Mouse (Mus musculus) bone marrow macrophage, adult 2 months (primary cell): Measurements from ENCODE around the gene Pxk.

Source experiments
- CTCF ChIP-seq: IDR thresholded peaks from 2 replicates; pipeline ENCODE4 v1.5.1; 2012; ENCODE audit warnings: low read depth, mild to moderate bottlenecking, low read length, moderate library complexity
- POLR2A ChIP-seq: IDR thresholded peaks from 2 replicates; pipeline ENCODE4 v1.6.1; 2012; ENCODE audit warnings: mild to moderate bottlenecking, low read depth, low read length, borderline replicate concordance

DNA sequence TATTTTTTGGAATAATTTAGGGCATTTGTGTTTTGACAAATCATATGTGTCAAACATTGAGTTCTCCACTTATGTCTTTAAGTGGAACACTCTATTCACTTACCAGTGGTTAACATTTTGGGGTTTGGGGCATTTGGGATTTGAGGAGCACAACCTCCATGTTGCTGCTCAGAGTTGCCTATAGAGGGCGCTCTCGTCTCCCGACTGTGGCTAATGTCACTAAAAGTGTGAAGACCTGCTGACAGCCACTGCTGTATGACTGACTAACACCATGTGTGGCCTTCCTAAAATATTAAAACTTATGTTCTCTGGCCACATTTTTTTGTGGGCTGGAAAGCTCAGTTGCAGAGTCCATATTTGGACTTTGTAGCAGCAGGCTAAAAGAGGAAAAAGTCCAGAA lies 85.3 kb downstream of the Pxk start:
- peak; percentile 35; the same call in 1 of the 2 replicates for TF ChIP-seq CTCF
- no peak for TF ChIP-seq POLR2A
